Comparison of ENCODE assay signal across 8 mouse cellular contexts in the genomic region with DNA sequence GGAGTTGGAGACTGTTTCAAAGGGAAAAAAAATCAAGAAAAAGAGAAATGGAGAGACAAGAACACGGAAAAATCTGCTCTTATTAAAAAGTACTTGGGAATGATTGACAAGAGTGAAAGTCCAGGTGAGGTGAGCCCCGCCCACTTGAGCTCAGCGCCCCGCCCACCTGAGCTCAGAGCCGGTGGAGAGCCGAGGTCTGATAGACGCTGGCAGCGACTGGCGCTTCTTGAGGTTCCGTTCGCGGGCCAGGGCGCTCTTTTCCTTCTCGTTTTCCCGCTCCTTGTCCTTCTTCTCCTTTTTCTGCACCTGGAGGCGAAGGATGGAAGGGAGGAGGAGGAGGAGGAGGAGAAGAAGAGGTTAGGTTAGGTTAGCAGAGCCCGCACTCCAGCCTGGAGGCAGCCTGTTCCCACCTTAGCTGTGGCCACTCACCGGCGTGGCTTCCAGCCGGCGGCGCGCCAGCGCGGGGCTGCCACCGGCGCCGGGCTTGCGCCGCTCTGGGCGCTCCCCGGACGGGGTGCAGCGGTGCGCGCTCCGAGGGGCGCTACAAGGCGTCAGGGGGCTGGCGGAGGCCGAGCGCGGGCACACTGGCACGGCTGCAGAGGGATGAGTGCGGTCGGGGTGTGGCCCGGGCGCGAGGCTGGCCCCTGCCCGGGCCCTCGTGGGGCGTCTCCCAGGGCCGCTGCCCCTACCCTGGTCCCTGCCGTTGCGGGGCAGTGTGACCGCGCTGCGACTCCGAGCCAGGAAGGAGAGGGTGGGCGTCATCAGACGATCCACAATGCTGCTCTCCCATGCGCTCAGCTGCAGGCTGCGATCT. TPM values are rescaled to one million over a fixed set of nuclear protein-coding genes. Genes with fewer than 3 reads are reported as not detected.
DNase-seq lines count a peak whose midpoint lies in the region; ATAC-seq and TF ChIP-seq lines count a peak whose summit lies in the region.

No protein-coding gene starts in this region.

- no peak overlapping the region for H3K9ac ChIP-seq in liver, postnatal 0 days (replicated peaks)

- H3K4me3 ChIP-seq in liver, postnatal 0 days (ENCODE audit: low read depth, low read length): no peak overlapping the region
- no peak overlapping the region for H3K4me3 ChIP-seq in thymus, adult 2 months (ENCODE audit: control insufficient read depth, insufficient read depth, low read length)

- peak; percentile 30 for DNase-seq in cerebellum, adult 11-12 months
- no peak for DNase-seq in cerebellum, postnatal 4 days (ENCODE audit: low spot score in 2 of 2)
- DNase-seq in urinary bladder, postnatal 14 days (ENCODE audit: low spot score): peak; percentile 70
- DNase-seq in urinary bladder, adult 18-20 months (ENCODE audit: low spot score in 2 of 2): no peak
- DNase-seq in liver, postnatal 0 days: peak; percentile 50
- DNase-seq in thymus, adult 2 months: no peak
- no peak for DNase-seq in urinary bladder, adult 2 months (ENCODE audit: low spot score)
- no peak for DNase-seq in embryo, embryonic 11 days

- no peak for TF ChIP-seq CTCF in liver, postnatal 0 days (IDR thresholded peaks at IDR 0.05; ENCODE audit: low read depth)
- no peak for TF ChIP-seq CTCF in thymus, adult 2 months (IDR thresholded peaks at IDR 0.05; ENCODE audit: borderline replicate concordance, control insufficient read depth, extremely low read depth, insufficient read depth, low read length, poor library complexity)

- H3K9me3 ChIP-seq in liver, postnatal 0 days (ENCODE audit: low read length): no peaks in the 10 kb centered on the region

- no peak for TF ChIP-seq POLR2A in thymus, adult 2 months (IDR thresholded peaks at IDR 0.05; ENCODE audit: control insufficient read depth, extremely low read depth, insufficient read depth, low read length, poor library complexity)

- 80% methylated on average over 62 of the region's 63 CpGs for WGBS in liver, postnatal 0 days (ENCODE audit: insufficient replicate concordance)
- WGBS in thymus, adult 2 months: 96% methylated on average over 62 of the region's 63 CpGs

- no peak for ATAC-seq in liver, postnatal 0 days

- peaks cover 55% of the 10 kb centered on the region for H3K36me3 ChIP-seq in liver, postnatal 0 days (replicated peaks; ENCODE audit: insufficient read depth, low read length)
- H3K36me3 ChIP-seq in thymus, adult 2 months (ENCODE audit: control insufficient read depth, insufficient read depth, low read length): peaks cover 42% of the 10 kb centered on the region

- H3K4me2 ChIP-seq in liver, postnatal 0 days (ENCODE audit: low read depth, low read length): no peak overlapping the region

- H3K4me1 ChIP-seq in liver, postnatal 0 days (ENCODE audit: insufficient read depth): no peaks in the 10 kb centered on the region
- peaks cover 17% of the 10 kb centered on the region for H3K4me1 ChIP-seq in thymus, adult 2 months (replicated peaks; ENCODE audit: control insufficient read depth, insufficient read depth, low read length)

- H3K27me3 ChIP-seq in liver, postnatal 0 days (ENCODE audit: insufficient read depth, low read length): no peaks in the 10 kb centered on the region
- no peaks in the 10 kb centered on the region for H3K27me3 ChIP-seq in thymus, adult 2 months (ENCODE audit: control insufficient read depth, insufficient read depth, low read length)

- TF ChIP-seq EP300 in liver, postnatal 0 days (IDR thresholded peaks at IDR 0.05; ENCODE audit: low read depth): no peak

- no peak overlapping the region for H3K27ac ChIP-seq in liver, postnatal 0 days (ENCODE audit: low read depth)
- H3K27ac ChIP-seq in thymus, adult 2 months (ENCODE audit: control insufficient read depth, insufficient read depth, low read length): no peak overlapping the region

RNA-seq across cellular contexts. Expression of a gene that starts 19.5 kb away (rescaled TPM):
- 7.2 and 10.0 TPM in 2 replicates for polyA plus RNA-seq in liver, postnatal 0 days (2015; fragmentation: Nextera tagmentation; extraction: Ambion mirVana)
- 74.6 and 84.2 TPM in 2 replicates for polyA plus RNA-seq in thymus, adult 2 months (2012; rRNA removed)
- polyA plus RNA-seq in urinary bladder, adult 2 months (2012; rRNA removed): 103 and 127 TPM in 2 replicates

RNA-seq across cellular contexts. Expression of a gene that starts 25.5 kb away (rescaled TPM):
- polyA plus RNA-seq in liver, postnatal 0 days (2015; fragmentation: Nextera tagmentation; extraction: Ambion mirVana): 39.0 and 39.2 TPM in 2 replicates
- polyA plus RNA-seq in thymus, adult 2 months (2012; rRNA removed): 48.0 and 55.1 TPM in 2 replicates
- polyA plus RNA-seq in urinary bladder, adult 2 months (2012; rRNA removed): 85.7 and 101 TPM in 2 replicates

RNA-seq across cellular contexts. Expression of a gene that starts 34.1 kb away (rescaled TPM):
- 47.8 and 62.4 TPM in 2 replicates for polyA plus RNA-seq in liver, postnatal 0 days (2015; fragmentation: Nextera tagmentation; extraction: Ambion mirVana)
- 91.8 and 101 TPM in 2 replicates for polyA plus RNA-seq in thymus, adult 2 months (2012; rRNA removed)
- 111 and 130 TPM in 2 replicates for polyA plus RNA-seq in urinary bladder, adult 2 months (2012; rRNA removed)

RNA-seq across cellular contexts. Expression of a gene that starts 49.9 kb away (rescaled TPM):
- polyA plus RNA-seq in liver, postnatal 0 days (2015; fragmentation: Nextera tagmentation; extraction: Ambion mirVana): 0.25 and 0.26 TPM in 2 replicates
- polyA plus RNA-seq in thymus, adult 2 months (2012; rRNA removed): 0.28 and 0.35 TPM in 2 replicates
- polyA plus RNA-seq in urinary bladder, adult 2 months (2012; rRNA removed): 17.6 and 22.6 TPM in 2 replicates

Comparison
In these comparisons a context has a peak if more than half of its experiments do, and no peak if none do; other contexts are left out.
1. DNase-seq: peak in cerebellum, adult 11-12 months (single experiment), urinary bladder, postnatal 14 days (single experiment) and liver, postnatal 0 days (single experiment); none in cerebellum, postnatal 4 days (0 of 2), urinary bladder, adult 18-20 months (0 of 2), thymus, adult 2 months (single experiment), urinary bladder, adult 2 months (single experiment) and embryo, embryonic 11 days (single experiment).